Mouse (Mus musculus): ENCODE measurements around the gene Rwdd2b.

The Rwdd2b gene

DNA sequence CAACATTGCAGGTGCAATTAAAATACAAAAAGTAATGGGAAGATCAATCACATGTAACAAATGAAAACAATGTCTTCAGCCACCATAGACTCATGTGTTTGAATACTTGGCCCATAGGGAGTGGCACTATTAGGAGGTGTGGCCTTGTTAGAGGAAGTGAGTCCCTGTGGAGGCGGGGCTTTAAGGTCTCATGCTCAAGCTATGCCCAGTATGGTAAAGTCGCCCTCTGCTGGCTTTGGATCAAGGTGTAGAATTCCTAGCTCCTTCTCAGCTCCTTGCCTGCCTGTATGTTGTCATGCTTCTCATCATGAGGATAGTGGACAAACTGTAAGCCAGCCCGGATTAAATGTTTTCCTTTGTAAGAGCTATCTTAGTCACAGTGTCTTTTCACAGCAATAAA lies 35.4 kb downstream of the Rwdd2b start:
- DNase-seq: peak; percentile 51

DNA sequence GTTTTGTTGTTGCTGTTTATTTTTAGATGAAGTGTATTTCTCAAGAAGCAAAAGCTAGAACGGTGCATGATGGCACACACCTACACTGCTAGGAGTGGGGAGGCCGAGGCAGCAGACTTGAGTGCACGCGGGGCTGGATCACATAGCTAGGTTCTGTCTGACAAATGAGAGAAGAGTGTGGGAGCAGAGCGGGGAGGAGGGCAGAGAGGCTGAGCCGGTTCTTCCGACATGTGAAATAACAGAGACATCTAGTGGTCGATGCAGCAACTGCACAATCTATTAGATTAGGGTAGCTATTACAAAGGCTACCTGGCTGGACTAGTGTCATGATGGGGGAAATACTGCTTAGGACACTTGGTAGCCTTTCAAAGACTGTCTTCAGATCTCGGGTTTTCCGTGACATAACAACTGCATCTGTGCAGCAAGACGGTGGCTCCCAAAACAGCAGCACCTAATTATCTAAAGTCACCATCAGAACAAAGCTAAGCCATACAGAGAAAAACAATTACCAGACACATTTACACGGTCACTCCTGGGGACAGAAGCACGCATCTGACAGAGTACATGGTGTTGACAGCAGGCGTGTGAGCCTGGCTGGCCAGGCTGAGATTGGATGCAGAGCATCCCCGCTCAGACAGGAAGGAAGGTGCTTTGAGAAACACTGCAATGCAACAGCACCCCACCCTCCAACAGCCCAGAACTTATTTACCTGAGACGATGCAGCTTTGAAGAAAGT lies 46.4 kb downstream of the Rwdd2b start:
- DNase-seq: peak; percentile 75

DNA sequence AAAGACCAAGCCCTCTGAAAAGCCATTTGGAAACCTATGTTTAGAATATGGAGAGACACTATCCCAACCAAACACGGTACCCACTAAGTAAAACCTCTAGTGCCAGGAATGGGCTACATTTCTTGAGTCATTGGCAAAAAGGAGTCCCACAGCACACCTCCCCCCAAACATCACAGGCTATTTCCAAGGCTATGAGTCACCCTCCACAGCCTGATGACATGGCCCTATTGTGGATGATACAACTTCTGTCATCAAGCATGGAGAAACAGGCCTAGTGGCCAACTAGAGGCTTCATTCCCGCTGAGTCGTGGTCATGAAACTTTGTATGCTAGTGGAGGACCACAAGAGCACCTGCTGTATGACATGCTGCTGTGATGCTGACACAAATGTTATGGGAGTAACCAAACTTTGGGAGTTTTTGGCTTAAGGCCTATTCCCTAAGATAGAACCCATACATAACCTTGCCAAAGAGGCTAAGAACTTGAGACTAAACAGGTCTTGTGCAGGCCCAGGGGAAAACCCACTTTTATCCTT lies 52.9 kb downstream of the Rwdd2b start:
- no peak for DNase-seq

DNA sequence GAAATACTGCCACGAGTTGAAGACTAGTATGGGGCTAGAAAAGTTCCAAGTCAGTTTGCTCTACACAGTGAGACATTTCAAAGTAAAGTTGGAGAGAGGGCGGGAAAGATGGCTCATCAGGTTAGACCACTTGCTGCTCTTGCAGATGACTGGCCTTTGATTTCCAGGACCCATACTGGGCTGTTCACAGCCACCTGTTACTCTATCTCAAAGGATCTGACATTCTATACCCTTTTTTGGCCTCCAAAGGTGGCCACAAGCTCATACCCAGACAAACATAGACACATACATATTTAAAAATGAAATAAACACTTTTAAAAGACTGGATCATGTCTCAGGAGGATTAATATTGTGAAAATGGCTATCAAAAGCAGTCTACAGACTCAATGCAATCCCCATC lies 56.0 kb downstream of the Rwdd2b start:
- no peak for DNase-seq

Data from lung, postnatal 10 days (tissue).